In the genomic region with DNA sequence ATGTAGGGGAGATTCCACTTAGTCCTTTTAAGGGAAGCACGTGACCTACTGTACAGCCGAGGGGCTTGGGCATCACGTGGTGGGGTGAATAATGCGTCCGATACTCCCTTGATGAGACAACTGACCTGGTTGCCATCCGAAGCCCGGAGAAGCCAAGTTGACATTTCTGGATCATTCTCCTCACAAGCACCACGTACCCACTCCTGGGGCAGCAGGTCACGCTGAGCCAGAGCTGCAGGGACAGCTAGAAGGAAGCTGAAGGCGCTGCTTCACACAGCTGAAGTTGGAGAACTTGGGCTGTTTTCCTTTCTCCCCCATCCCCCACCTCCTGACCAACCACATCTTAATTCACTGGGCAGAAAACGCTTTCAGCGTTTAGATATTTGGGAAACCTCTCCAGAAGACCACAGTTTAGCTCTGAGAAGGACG, we compare ENCODE assay signal across 8 mouse cellular contexts.
DNase-seq lines count a peak whose midpoint lies in the region; ATAC-seq lines count a peak whose summit lies in the region.

No protein-coding gene starts in this region.

- H3K4me1 ChIP-seq in forebrain, embryonic 12.5 days: peaks cover 35% of the 10 kb centered on the region
- H3K4me1 ChIP-seq in hindbrain, embryonic 11.5 days (replicated peaks; ENCODE audit: control insufficient read depth, insufficient read depth, low read length): peaks cover 16% of the 10 kb centered on the region
- peaks cover 37% of the 10 kb centered on the region for H3K4me1 ChIP-seq in lung, embryonic 16.5 days (replicated peaks; ENCODE audit: control insufficient read depth, insufficient read depth, low read length)
- H3K4me1 ChIP-seq in stomach, embryonic 14.5 days (ENCODE audit: control insufficient read depth, insufficient read depth, low read length): peaks cover 39% of the 10 kb centered on the region

- no peaks in the 10 kb centered on the region for H3K36me3 ChIP-seq in forebrain, embryonic 12.5 days (replicated peaks)
- no peaks in the 10 kb centered on the region for H3K36me3 ChIP-seq in hindbrain, embryonic 11.5 days (ENCODE audit: control insufficient read depth, insufficient read depth, low read length)
- no peaks in the 10 kb centered on the region for H3K36me3 ChIP-seq in lung, embryonic 16.5 days (ENCODE audit: control insufficient read depth, insufficient read depth, low read length)
- H3K36me3 ChIP-seq in stomach, embryonic 14.5 days (ENCODE audit: control insufficient read depth, insufficient read depth, low read length): no peaks in the 10 kb centered on the region

- peak overlapping the region; percentile 38; the same call in 1 of the 2 replicates for H3K9ac ChIP-seq in forebrain, embryonic 12.5 days
- no peak overlapping the region for H3K9ac ChIP-seq in hindbrain, embryonic 11.5 days (ENCODE audit: low read depth, low read length)
- H3K9ac ChIP-seq in lung, embryonic 16.5 days (ENCODE audit: low read length): peak overlapping the region; percentile 62
- peak overlapping the region; percentile 36; the same call in 1 of the 2 replicates for H3K9ac ChIP-seq in stomach, embryonic 14.5 days (replicated peaks; ENCODE audit: low read depth, low read length)

- DNase-seq in heart, adult 11 months: peak; percentile 92
- DNase-seq in heart, adult 8-10 months (ENCODE audit: low spot score): no peak
- DNase-seq in hindbrain, embryonic 11.5 days (ENCODE audit: low spot score): peak; percentile 54
- no peak for DNase-seq in ovary, postnatal 10 days (ENCODE audit: low spot score)

- peaks cover 4% of the 10 kb centered on the region; the same call in 1 of the 2 replicates for H3K27me3 ChIP-seq in forebrain, embryonic 12.5 days
- H3K27me3 ChIP-seq in hindbrain, embryonic 11.5 days (ENCODE audit: control insufficient read depth, insufficient read depth, low read length): no peaks in the 10 kb centered on the region
- no peaks in the 10 kb centered on the region for H3K27me3 ChIP-seq in lung, embryonic 16.5 days (ENCODE audit: control insufficient read depth, insufficient read depth, low read depth, low read length)
- H3K27me3 ChIP-seq in stomach, embryonic 14.5 days (ENCODE audit: control insufficient read depth, insufficient read depth, low read length): no peaks in the 10 kb centered on the region

- peak overlapping the region; percentile 13; the same call in 1 of the 2 replicates for H3K4me3 ChIP-seq in forebrain, embryonic 12.5 days (replicated peaks)
- peak overlapping the region; percentile 19 for H3K4me3 ChIP-seq in hindbrain, embryonic 11.5 days (ENCODE audit: low read depth, low read length)
- H3K4me3 ChIP-seq in lung, embryonic 16.5 days (ENCODE audit: low read length): peak overlapping the region; percentile 49
- H3K4me3 ChIP-seq in stomach, embryonic 14.5 days (ENCODE audit: low read depth, low read length): peak overlapping the region; percentile 42

- peak overlapping the region; percentile 69; the same call in 1 of the 2 replicates for H3K27ac ChIP-seq in forebrain, embryonic 12.5 days
- H3K27ac ChIP-seq in hindbrain, embryonic 11.5 days (ENCODE audit: low read depth, low read length): peak overlapping the region; percentile 42; the same call in 1 of the 2 replicates
- peak overlapping the region; percentile 83 for H3K27ac ChIP-seq in lung, embryonic 16.5 days (ENCODE audit: low read length)
- peak overlapping the region; percentile 94 for H3K27ac ChIP-seq in stomach, embryonic 14.5 days (ENCODE audit: low read length)

- H3K9me3 ChIP-seq in forebrain, embryonic 12.5 days: no peaks in the 10 kb centered on the region
- H3K9me3 ChIP-seq in hindbrain, embryonic 11.5 days (ENCODE audit: control insufficient read depth, low read length): no peaks in the 10 kb centered on the region
- no peaks in the 10 kb centered on the region for H3K9me3 ChIP-seq in lung, embryonic 16.5 days (ENCODE audit: control insufficient read depth, low read length)
- H3K9me3 ChIP-seq in stomach, embryonic 14.5 days (ENCODE audit: control insufficient read depth, low read depth, low read length): no peaks in the 10 kb centered on the region

- WGBS in forebrain, embryonic 12.5 days: 50% methylated on average over 13 of the region's 13 CpGs
- WGBS in hindbrain, embryonic 11.5 days: 40% methylated on average over 13 of the region's 13 CpGs
- WGBS in lung, embryonic 16.5 days: 2% methylated on average over 13 of the region's 13 CpGs
- WGBS in stomach, embryonic 14.5 days: 10% methylated on average over 13 of the region's 13 CpGs

- peak overlapping the region; percentile 15 for H3K4me2 ChIP-seq in forebrain, embryonic 12.5 days
- H3K4me2 ChIP-seq in hindbrain, embryonic 11.5 days (replicated peaks; ENCODE audit: low read depth, low read length): peak overlapping the region; percentile 20
- peak overlapping the region; percentile 78 for H3K4me2 ChIP-seq in lung, embryonic 16.5 days (ENCODE audit: low read depth, low read length)
- peak overlapping the region; percentile 61 for H3K4me2 ChIP-seq in stomach, embryonic 14.5 days (replicated peaks; ENCODE audit: low read depth, low read length)

- no peak for ATAC-seq in forebrain, embryonic 12.5 days (ENCODE audit: low FRiP score)
- ATAC-seq in hindbrain, embryonic 11.5 days (ENCODE audit: low FRiP score): no peak
- peak; percentile 42; the same call in 1 of the 2 replicates for ATAC-seq in lung, embryonic 16.5 days (ENCODE audit: low read depth)
- ATAC-seq in stomach, embryonic 14.5 days (ENCODE audit: insufficient number of reproducible peaks, insufficient read depth, low FRiP score, low read depth): no peak
- ATAC-seq in erythroid progenitor cell, adult 5-6 weeks (replicated peaks; ENCODE audit: low FRiP score, poor library complexity, severe bottlenecking): no peak

Comparison
In these comparisons a context has a peak if more than half of its experiments do, and no peak if none do; other contexts are left out.
1. DNase-seq: peak in heart, adult 11 months (single experiment) and hindbrain, embryonic 11.5 days (single experiment); none in heart, adult 8-10 months (single experiment) and ovary, postnatal 10 days (single experiment).
2. H3K27ac ChIP-seq: peak in every context shown above with its lines; median percentile 94 in stomach, embryonic 14.5 days; 83 in lung, embryonic 16.5 days; 69 in forebrain, embryonic 12.5 days; 42 in hindbrain, embryonic 11.5 days.
3. H3K4me2 ChIP-seq: peak in every context shown above with its lines; median percentile 78 in lung, embryonic 16.5 days; 61 in stomach, embryonic 14.5 days; 20 in hindbrain, embryonic 11.5 days; 15 in forebrain, embryonic 12.5 days.
4. Peak in every context shown above with its lines, with median percentiles within 50 percentile points of each other: H3K4me3 ChIP-seq.